Mouse (Mus musculus): ENCODE measurements around the gene Notum. TPM values are rescaled to one million over a fixed set of nuclear protein-coding genes. Genes with fewer than 3 reads are reported as not detected.

The Notum gene
- total and polyA plus RNA-seq, 2 experiments = 34.9 to 61.6 TPM

DNA sequence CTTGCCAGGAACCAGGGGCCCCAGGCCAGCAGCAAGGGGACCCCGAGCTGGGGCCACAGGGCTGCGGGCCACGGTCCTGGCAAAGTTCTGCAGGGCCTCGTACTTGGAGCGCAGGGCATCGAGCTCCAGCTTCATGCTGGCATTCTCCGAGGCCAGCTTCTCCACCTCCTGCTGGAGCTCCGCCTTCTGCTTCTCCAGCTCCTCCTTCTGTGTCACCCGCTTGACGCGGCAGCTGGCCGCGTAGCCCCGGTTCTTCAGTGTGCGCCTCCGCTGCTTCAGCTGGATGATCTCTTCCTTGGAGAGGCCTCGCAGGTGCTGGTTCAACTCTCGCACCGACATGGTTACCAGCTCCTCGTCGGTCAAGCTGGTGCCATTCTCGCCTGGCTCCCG, 31.6 kb downstream of the Notum start:
- TF ChIP-seq POLR2A (IDR thresholded peaks at IDR 0.05; ENCODE audit: extremely low read depth, insufficient read depth, low read length) (peak; percentile 86), CTCF (IDR thresholded peaks at IDR 0.05; ENCODE audit: low read depth, low read length) (no peak)
- peaks cover 39% of the 10 kb centered on the region for H3K4me1 ChIP-seq (ENCODE audit: control insufficient read depth, insufficient read depth, low read length)
- peak; percentile 91 for DNase-seq (ENCODE audit: extremely low read depth, low read depth, low spot score)
- no peaks in the 10 kb centered on the region for H3K27me3 ChIP-seq (ENCODE audit: control insufficient read depth, insufficient read depth, low read length)
- H3K27ac ChIP-seq (replicated peaks; ENCODE audit: insufficient read depth, low read depth, low read length) = peak overlapping the region; percentile 90
- H3K4me3 ChIP-seq (ENCODE audit: insufficient read depth, low read depth, low read length) = peak overlapping the region; percentile 64
- H3K36me3 ChIP-seq (ENCODE audit: control insufficient read depth, insufficient read depth, low read length) = no peaks in the 10 kb centered on the region
- WGBS = 10% methylated on average over 23 of the region's 23 CpGs
- H3K79me2 ChIP-seq (ENCODE audit: control insufficient read depth, insufficient read depth, low read length) = peaks cover 7% of the 10 kb centered on the region; the same call in 1 of the 2 replicates
- H3K9ac ChIP-seq (ENCODE audit: low read depth, low read length) = peak overlapping the region; percentile 80

GRCm38 (mm10) chr11:120628601-120629340, 32.2 kb downstream of the Notum start:
- Histone ChIP-seq H3K9ac (ENCODE audit: low read depth, low read length) (peak overlapping the region; percentile 48), H3K27me3 (ENCODE audit: control insufficient read depth, insufficient read depth, low read length) (no peaks in the 10 kb centered on the region), H3K4me1 (ENCODE audit: control insufficient read depth, insufficient read depth, low read length) (peaks cover 37% of the 10 kb centered on the region), H3K4me3 (ENCODE audit: insufficient read depth, low read depth, low read length) (peak overlapping the region; percentile 64), H3K79me2 (ENCODE audit: control insufficient read depth, insufficient read depth, low read length) (peaks cover 7% of the 10 kb centered on the region; the same call in 1 of the 2 replicates), H3K36me3 (ENCODE audit: control insufficient read depth, insufficient read depth, low read length) (no peaks in the 10 kb centered on the region), H3K27ac (replicated peaks; ENCODE audit: insufficient read depth, low read depth, low read length) (peak overlapping the region; percentile 90)
- TF ChIP-seq CTCF (IDR thresholded peaks at IDR 0.05; ENCODE audit: low read depth, low read length) (no peak), POLR2A (IDR thresholded peaks at IDR 0.05; ENCODE audit: extremely low read depth, insufficient read depth, low read length) (no peak)
- peak; percentile 51 for DNase-seq (ENCODE audit: extremely low read depth, low read depth, low spot score)
- WGBS = 31% methylated on average over 23 of the region's 23 CpGs

DNA sequence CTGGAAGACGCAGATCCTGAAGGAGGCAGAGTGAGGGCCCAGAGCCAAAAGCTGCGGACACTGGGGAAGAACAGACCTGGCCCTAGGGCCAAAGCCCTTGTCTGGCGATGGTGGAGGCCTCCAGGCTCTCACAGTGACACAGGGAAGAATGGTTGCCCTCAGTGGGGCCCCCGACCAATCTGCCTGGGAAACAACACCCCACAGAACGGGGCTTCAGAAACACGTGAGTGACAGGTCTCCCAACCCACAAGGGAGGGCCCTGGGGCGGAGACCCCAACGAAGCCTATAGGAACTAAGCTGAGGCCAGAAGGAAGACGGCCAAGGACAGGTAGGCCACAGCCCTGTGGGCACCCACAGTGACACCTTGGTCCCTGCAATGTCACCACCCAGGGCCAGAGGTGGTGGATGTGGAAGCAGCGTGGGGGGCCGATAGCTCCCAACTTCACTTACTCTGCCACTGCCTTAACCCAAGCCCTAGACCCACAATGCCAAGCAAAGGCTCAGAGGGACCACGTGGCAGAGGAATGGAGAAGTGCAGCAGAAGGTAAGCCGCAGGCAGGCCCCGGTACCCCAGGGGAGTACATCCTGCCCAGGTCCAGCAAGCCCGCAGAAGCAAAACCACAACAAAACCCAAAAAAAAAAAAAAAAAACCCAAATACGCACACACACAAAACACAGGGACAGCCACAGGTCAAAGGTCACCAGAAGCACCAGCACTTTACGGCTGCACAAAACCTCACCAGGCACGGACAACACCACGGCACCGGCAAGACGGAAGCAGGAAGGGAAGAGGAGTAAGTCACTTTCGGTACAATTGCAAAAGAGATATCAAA, 33.3 kb downstream of the Notum start:
- H3K27ac ChIP-seq (replicated peaks; ENCODE audit: insufficient read depth, low read depth, low read length) = peak overlapping the region; percentile 32
- H3K27me3 ChIP-seq (ENCODE audit: control insufficient read depth, insufficient read depth, low read length) = no peaks in the 10 kb centered on the region
- H3K4me1 ChIP-seq (ENCODE audit: control insufficient read depth, insufficient read depth, low read length) = peaks cover 41% of the 10 kb centered on the region
- H3K9ac ChIP-seq (ENCODE audit: low read depth, low read length) = peak overlapping the region; percentile 48
- H3K79me2 ChIP-seq (ENCODE audit: control insufficient read depth, insufficient read depth, low read length) = peaks cover 11% of the 10 kb centered on the region; the same call in 1 of the 2 replicates
- DNase-seq (ENCODE audit: extremely low read depth, low read depth, low spot score) = peak; percentile 77
- H3K4me3 ChIP-seq (ENCODE audit: insufficient read depth, low read depth, low read length) = no peak overlapping the region; the same call in 1 of the 2 replicates
- TF ChIP-seq CTCF (IDR thresholded peaks at IDR 0.05; ENCODE audit: low read depth, low read length) = no peak
- no peak for TF ChIP-seq POLR2A (IDR thresholded peaks at IDR 0.05; ENCODE audit: extremely low read depth, insufficient read depth, low read length)
- WGBS = 41% methylated on average over 22 of the region's 22 CpGs
- peaks cover 8% of the 10 kb centered on the region; the same call in 1 of the 2 replicates for H3K36me3 ChIP-seq (ENCODE audit: control insufficient read depth, insufficient read depth, low read length)

DNA sequence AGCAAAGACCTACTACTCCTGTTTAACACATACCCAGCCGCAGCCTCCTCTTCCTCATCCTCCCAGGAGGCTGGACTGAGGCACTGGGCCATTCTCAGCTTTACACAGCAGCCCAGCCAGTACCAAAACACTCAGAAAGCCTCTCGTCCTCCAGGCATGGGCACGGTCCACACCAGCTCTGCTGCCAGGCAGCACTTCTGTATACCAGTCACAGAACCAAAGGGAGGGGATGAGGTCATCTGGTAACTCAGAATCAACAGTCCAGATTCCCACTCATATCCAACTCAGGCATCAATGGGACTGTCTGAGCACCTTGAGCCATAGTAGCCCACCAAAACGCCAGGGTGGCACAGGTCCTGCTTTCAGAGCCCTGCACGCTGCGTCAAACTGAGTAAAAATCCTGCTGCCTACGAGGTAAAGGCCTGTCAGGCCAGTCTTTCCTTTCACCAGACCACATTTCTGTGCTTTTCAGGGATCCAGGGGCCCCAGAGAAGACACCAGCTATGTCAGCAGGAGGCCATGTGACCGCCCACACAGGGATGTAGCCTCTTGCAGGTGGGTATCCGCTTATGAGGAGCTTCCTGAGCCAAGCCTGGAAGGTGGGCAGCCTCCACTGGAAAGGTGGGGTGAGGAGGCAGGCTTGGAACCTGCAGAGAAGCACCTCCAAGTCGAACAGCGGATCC, 34.0 kb downstream of the Notum start:
- H3K27ac ChIP-seq (replicated peaks; ENCODE audit: insufficient read depth, low read depth, low read length) = no peak overlapping the region; the same call in none of the 2 replicates

DNA sequence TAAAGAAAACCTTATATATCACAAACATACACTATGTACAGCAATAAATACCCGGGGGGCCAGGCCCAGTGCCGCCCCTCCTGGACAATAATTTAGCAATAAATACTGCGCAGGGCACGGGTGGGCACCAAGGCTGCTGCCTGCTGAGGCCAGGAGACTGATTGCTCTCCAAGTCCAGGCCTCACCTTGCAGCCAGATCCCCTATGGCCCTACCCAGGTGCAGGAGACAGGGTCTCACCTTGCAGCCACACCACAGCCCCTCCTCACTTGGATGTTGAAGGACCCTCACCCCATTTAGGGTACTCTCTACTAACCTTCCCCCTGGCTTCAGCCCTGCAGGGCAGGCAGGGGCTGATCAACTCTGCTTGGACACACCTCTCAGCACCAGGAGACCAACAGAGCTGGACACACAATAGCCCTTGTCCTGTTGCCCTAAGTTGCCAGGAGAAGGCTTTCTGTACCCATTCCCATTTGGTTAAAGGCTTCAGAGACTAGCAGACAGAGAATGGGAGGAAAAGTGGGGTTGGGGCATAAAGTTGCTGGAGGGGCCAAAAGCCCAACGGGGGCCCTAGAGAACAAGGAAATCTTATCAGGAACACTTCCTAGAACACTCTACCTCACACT, 35.7 kb downstream of the Notum start, which contains the start of gene Sirt7:
Sirt7 (minus strand) TSS at position 89 of the 624 bp plus-strand sequence.
- peaks cover 30% of the 10 kb centered on the region for H3K4me1 ChIP-seq (ENCODE audit: control insufficient read depth, insufficient read depth, low read length)
- no peaks in the 10 kb centered on the region for H3K27me3 ChIP-seq (ENCODE audit: control insufficient read depth, insufficient read depth, low read length)
- peak within 1 kb of the TSS; percentile 85 for H3K4me3 ChIP-seq (ENCODE audit: insufficient read depth, low read depth, low read length)
- H3K36me3 ChIP-seq (ENCODE audit: control insufficient read depth, insufficient read depth, low read length) = peaks cover 19% of the 10 kb centered on the region; the same call in 1 of the 2 replicates
- H3K27ac ChIP-seq (replicated peaks; ENCODE audit: insufficient read depth, low read depth, low read length) = peak within 1 kb of the TSS; percentile 83
- DNase-seq (ENCODE audit: extremely low read depth, low read depth, low spot score) = peak; percentile 39
- TF ChIP-seq POLR2A (IDR thresholded peaks at IDR 0.05; ENCODE audit: extremely low read depth, insufficient read depth, low read length) (no peak), CTCF (IDR thresholded peaks at IDR 0.05; ENCODE audit: low read depth, low read length) (no peak)
- peaks cover 12% of the 10 kb centered on the region; the same call in 1 of the 2 replicates for H3K79me2 ChIP-seq (ENCODE audit: control insufficient read depth, insufficient read depth, low read length)
- 13% methylated on average over 5 of the region's 5 CpGs for WGBS
- H3K9ac ChIP-seq (ENCODE audit: low read depth, low read length) = peak within 1 kb of the TSS; percentile 89

More for the DNA sequence above, 34.0 kb downstream of the Notum start:
- Histone ChIP-seq H3K9ac (ENCODE audit: low read depth, low read length) (peak overlapping the region; percentile 48; the same call in 1 of the 2 replicates), H3K4me1 (ENCODE audit: control insufficient read depth, insufficient read depth, low read length) (peaks cover 38% of the 10 kb centered on the region), H3K79me2 (ENCODE audit: control insufficient read depth, insufficient read depth, low read length) (peaks cover 12% of the 10 kb centered on the region; the same call in 1 of the 2 replicates), H3K36me3 (ENCODE audit: control insufficient read depth, insufficient read depth, low read length) (peaks cover 14% of the 10 kb centered on the region; the same call in 1 of the 2 replicates), H3K27me3 (ENCODE audit: control insufficient read depth, insufficient read depth, low read length) (no peaks in the 10 kb centered on the region), H3K4me3 (ENCODE audit: insufficient read depth, low read depth, low read length) (no peak overlapping the region)
- TF ChIP-seq POLR2A (IDR thresholded peaks at IDR 0.05; ENCODE audit: extremely low read depth, insufficient read depth, low read length) (no peak), CTCF (IDR thresholded peaks at IDR 0.05; ENCODE audit: low read depth, low read length) (no peak)
- 75% methylated on average over 11 of the region's 11 CpGs for WGBS
- DNase-seq (ENCODE audit: extremely low read depth, low read depth, low spot score) = no peak
